Mouse (Mus musculus): ENCODE results near the gene Timp3. TPM values are rescaled to one million over a fixed set of nuclear protein-coding genes. Genes with fewer than 3 reads are reported as not detected.

The Timp3 gene
- 11.5 and 26.5 TPM in 2 replicates for polyA plus RNA-seq (2012; rRNA removed)

GRCm38 (mm10) chr10:86300293-86301116 lies at the start of gene Timp3:
Gene Timp3, plus strand, starts transcription at chr10:86300372.

Other genes starting within 250 kb of the Timp3 start
- gene Syn3, start 198.5 kb downstream of the Timp3 start, polyA plus RNA-seq (2012; rRNA removed) = 2.0 and 2.9 TPM in 2 replicates